Comparison of ENCODE assay signal across 21 mouse cellular contexts in the genomic region with DNA sequence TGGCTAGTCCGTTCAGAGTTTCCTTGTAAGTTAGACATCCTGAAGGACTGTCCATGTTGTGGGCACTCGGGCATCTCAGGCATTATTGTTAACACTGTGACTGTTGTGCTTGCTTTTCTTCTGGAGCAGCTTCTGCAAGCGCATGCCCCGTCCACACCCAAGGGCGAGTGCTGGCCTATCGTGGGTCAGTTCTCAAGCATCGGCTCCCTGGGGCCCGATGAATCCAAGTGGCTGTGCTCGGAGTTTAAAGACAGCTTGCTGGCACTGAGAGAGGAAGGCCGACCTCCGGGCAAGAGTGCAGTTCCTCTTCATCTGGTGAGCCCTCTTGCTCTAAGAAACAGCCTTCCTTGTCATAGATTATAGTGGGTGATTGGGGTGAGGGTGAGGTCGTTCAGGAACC. TPM values are rescaled to one million over a fixed set of nuclear protein-coding genes. Genes with fewer than 3 reads are reported as not detected.
DNase-seq lines count a peak whose midpoint lies in the region; ATAC-seq and TF ChIP-seq lines count a peak whose summit lies in the region.
"Had no signal": no experiment of that assay in that cellular context is flagged by ENCODE, and none has a peak within 500 bp of the region (broad histone marks: within the 10 kb centered on the region; RNA-seq: fewer than 3 reads in every experiment).

No protein-coding gene starts in this region.

- intact Hi-C loops in gastrocnemius, adult 2 months (cut with DNase I) = no loop called here

- no peak overlapping the region for H3K4me3 ChIP-seq in intestine, embryonic 16.5 days (ENCODE audit: low read length)
- no peak overlapping the region for H3K4me3 ChIP-seq in gastrocnemius, adult 2 months
- H3K4me3 ChIP-seq: embryonic facial prominence, embryonic 12.5 days; forebrain, embryonic 15.5 days; heart, adult 2 months; heart, embryonic 15.5 days had no signal

- no peaks in the 10 kb centered on the region for H3K27me3 ChIP-seq in intestine, embryonic 16.5 days (replicated peaks; ENCODE audit: control insufficient read depth, insufficient read depth, low read length)
- H3K27me3 ChIP-seq: embryonic facial prominence, embryonic 12.5 days; forebrain, embryonic 15.5 days; heart, embryonic 15.5 days had no signal

- WGBS in intestine, embryonic 16.5 days = 86% methylated on average over 12 of the region's 12 CpGs

- no peaks in the 10 kb centered on the region for H3K9me3 ChIP-seq in intestine, embryonic 16.5 days (ENCODE audit: control insufficient read depth, low read length)
- H3K9me3 ChIP-seq: embryonic facial prominence, embryonic 12.5 days; forebrain, embryonic 15.5 days; heart, embryonic 15.5 days had no signal

- no peak for ATAC-seq in intestine, embryonic 16.5 days
- ATAC-seq: forebrain, embryonic 15.5 days had no signal

- DNase-seq in lung, postnatal 36 days = peak; percentile 13
- no peak for DNase-seq in lung, postnatal 25 days (ENCODE audit: low spot score)
- DNase-seq in kidney, adult 9 months = peak; percentile 40
- peak; percentile 65 for DNase-seq in kidney, postnatal 10 days
- peak; percentile 44 to 62 for DNase-seq in kidney, postnatal 4 days
- no peak for DNase-seq in gastrocnemius, adult 2 months
- DNase-seq in gastrocnemius, adult 18-20 months (ENCODE audit: low spot score) = no peak
- DNase-seq: adrenal gland, adult 2 months; adrenal gland, postnatal 25 days; cerebellum, adult 2 months; cerebellum, postnatal 14 days; embryo, embryonic 11 days; gastrocnemius, postnatal 14 days had no signal

- H3K4me1 ChIP-seq in intestine, embryonic 16.5 days (ENCODE audit: control insufficient read depth, insufficient read depth, low read length) = no peaks in the 10 kb centered on the region
- H3K4me1 ChIP-seq: embryonic facial prominence, embryonic 12.5 days; forebrain, embryonic 15.5 days had no signal

- H3K9ac ChIP-seq in intestine, embryonic 16.5 days (ENCODE audit: low read depth, low read length) = no peak overlapping the region
- H3K9ac ChIP-seq: embryonic facial prominence, embryonic 12.5 days; forebrain, embryonic 15.5 days; heart, embryonic 15.5 days had no signal

- 0 out of 2 replicates have a peak, but pooled peaks cover 3% of the 10 kb centered on the region for H3K36me3 ChIP-seq in intestine, embryonic 16.5 days (ENCODE audit: control insufficient read depth, insufficient read depth, low read length)

- H3K27ac ChIP-seq in intestine, embryonic 16.5 days (ENCODE audit: low read length) = no peak overlapping the region
- H3K27ac ChIP-seq in gastrocnemius, adult 2 months = no peak overlapping the region
- H3K27ac ChIP-seq: embryonic facial prominence, embryonic 12.5 days; forebrain, embryonic 15.5 days; heart, adult 2 months; heart, embryonic 15.5 days had no signal

- no peak for TF ChIP-seq CTCF in gastrocnemius, adult 2 months (IDR thresholded peaks at IDR 0.05)

- no peak overlapping the region for H3K4me2 ChIP-seq in intestine, embryonic 16.5 days (ENCODE audit: low read depth, low read length)
- H3K4me2 ChIP-seq: embryonic facial prominence, embryonic 12.5 days; forebrain, embryonic 15.5 days; heart, embryonic 11.5 days; heart, embryonic 15.5 days had no signal

RNA-seq across cellular contexts. Expression of a gene that starts 27.1 kb away (rescaled TPM):
- polyA plus RNA-seq in intestine, embryonic 16.5 days (2015; fragmentation: Nextera tagmentation; extraction: Ambion mirVana) = 39.0 and 43.9 TPM in 2 replicates
- total RNA-seq in gastrocnemius, adult 2 months (2021) = 1 to 10 TPM; 3.6 to 6.6 TPM
- 1 to 10 TPM; 4.5 to 4.7 TPM for total RNA-seq in gastrocnemius, adult 18-20 months (2021)

RNA-seq across cellular contexts. Expression of a gene that starts 27.2 kb away (rescaled TPM):
- 7.9 and 9.7 TPM in 2 replicates for polyA plus RNA-seq in intestine, embryonic 16.5 days (2015; fragmentation: Nextera tagmentation; extraction: Ambion mirVana)
- not detected for total RNA-seq in gastrocnemius, adult 2 months (2021)
- total RNA-seq in gastrocnemius, adult 18-20 months (2021) = not detected

RNA-seq across cellular contexts. Expression of a gene that starts 52.8 kb away (rescaled TPM):
- polyA plus RNA-seq in intestine, embryonic 16.5 days (2015; fragmentation: Nextera tagmentation; extraction: Ambion mirVana) = 0.64 TPM in 2 replicates
- under 1 TPM; 0.08 to 0.13 TPM for total RNA-seq in gastrocnemius, adult 2 months (2021)
- under 1 TPM in 1 of 2 experiments, not detected in 1; 0.07 TPM for total RNA-seq in gastrocnemius, adult 18-20 months (2021)
- total RNA-seq: common myeloid progenitor, adult 5-6 weeks; hematopoietic stem cell, adult 5-6 weeks had no signal

Comparison
In these comparisons a context has a peak if more than half of its experiments do, and no peak if none do; other contexts are left out.
1. DNase-seq: peak in lung, postnatal 36 days (single experiment), kidney, adult 9 months (single experiment), kidney, postnatal 10 days (single experiment) and kidney, postnatal 4 days (2 of 2); none in lung, postnatal 25 days (single experiment), gastrocnemius, adult 2 months (single experiment) and gastrocnemius, adult 18-20 months (single experiment).